In the genomic region with DNA sequence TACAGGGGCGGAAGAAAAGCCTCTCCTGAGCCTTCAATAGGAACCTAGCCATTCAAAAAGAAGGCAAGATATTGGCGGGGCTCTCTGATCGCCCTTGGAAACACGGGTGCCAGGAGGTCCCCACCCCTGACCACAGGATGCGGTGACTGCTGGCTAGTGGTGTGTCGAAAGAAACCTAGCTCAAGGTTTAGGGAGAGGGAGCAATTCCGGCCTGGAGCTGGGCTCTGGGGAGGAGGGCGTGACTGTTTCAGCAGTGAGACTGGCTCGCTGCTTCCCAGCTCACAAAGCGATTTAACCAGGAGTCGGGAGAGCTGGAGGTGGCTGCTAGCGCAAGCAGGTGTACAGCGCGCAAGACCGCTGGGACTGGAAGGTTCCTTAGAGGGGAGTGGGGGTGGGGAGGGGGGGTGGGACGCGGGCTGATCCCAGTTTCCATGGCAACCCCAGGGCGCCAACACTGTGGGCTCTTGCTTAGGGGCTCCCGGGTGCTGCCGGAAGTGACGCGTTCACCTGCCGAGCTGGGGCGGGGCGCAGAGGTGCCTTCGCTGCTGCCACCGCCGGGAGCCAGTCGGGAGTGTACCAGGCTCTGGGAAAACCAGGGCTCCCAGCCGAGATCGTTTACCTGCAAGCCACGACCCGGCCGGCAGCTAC, we compare ENCODE assay signal across 8 mouse cellular contexts. TPM values are rescaled to one million over a fixed set of nuclear protein-coding genes. Genes with fewer than 3 reads are reported as not detected.
DNase-seq lines count a peak whose midpoint lies in the region; ATAC-seq and TF ChIP-seq lines count a peak whose summit lies in the region.

Cxadr (plus strand) TSS at position 307 of the 648 bp plus-strand sequence.

- peak within 1 kb of the TSS; percentile 89 for H3K9ac ChIP-seq in hindbrain, embryonic 12.5 days
- peak within 1 kb of the TSS; percentile 70 for H3K9ac ChIP-seq in lung, embryonic 15.5 days

- peak; percentile 65 for DNase-seq in Muller cell, postnatal 12 days (ENCODE audit: inconsistent ontology term)
- DNase-seq in cerebellum, adult 18-20 months: peak; percentile 83 to 84
- peak; percentile 83 for DNase-seq in forelimb bud, embryonic 11.5 days (ENCODE audit: low read depth, low spot score)
- DNase-seq in layer of hippocampus, postnatal 10 days (ENCODE audit: low spot score in 2 of 2): peak; percentile 71 to 84
- DNase-seq in thymus, postnatal 36 days: peak; percentile 68 to 81

- H3K27me3 ChIP-seq in hindbrain, embryonic 12.5 days: no peaks in the 10 kb centered on the region; the same call in 1 of the 2 replicates
- H3K27me3 ChIP-seq in lung, embryonic 15.5 days: peaks cover 31% of the 10 kb centered on the region

- no peaks in the 10 kb centered on the region; the same call in 1 of the 2 replicates for H3K9me3 ChIP-seq in hindbrain, embryonic 12.5 days (replicated peaks)
- H3K9me3 ChIP-seq in lung, embryonic 15.5 days: no peaks in the 10 kb centered on the region

- TF ChIP-seq CTCF in olfactory bulb, adult 2 months (IDR thresholded peaks at IDR 0.05; ENCODE audit: insufficient read depth, low read depth, low read length): no peak

- peak within 1 kb of the TSS; percentile 94 for H3K27ac ChIP-seq in hindbrain, embryonic 12.5 days
- H3K27ac ChIP-seq in lung, embryonic 15.5 days: peak within 1 kb of the TSS; percentile 92
- H3K27ac ChIP-seq in olfactory bulb, adult 2 months (ENCODE audit: insufficient read depth, low read depth, low read length): no peak within 1 kb of the TSS

- H3K4me2 ChIP-seq in hindbrain, embryonic 12.5 days (replicated peaks): peak within 1 kb of the TSS; percentile 69
- H3K4me2 ChIP-seq in lung, embryonic 15.5 days: peak within 1 kb of the TSS; percentile 99

- TF ChIP-seq POLR2A in olfactory bulb, adult 2 months (IDR thresholded peaks at IDR 0.05; ENCODE audit: insufficient read depth, low read depth, low read length): no peak

- H3K4me3 ChIP-seq in hindbrain, embryonic 12.5 days: peak within 1 kb of the TSS; percentile 87
- peak within 1 kb of the TSS; percentile 72 for H3K4me3 ChIP-seq in lung, embryonic 15.5 days
- H3K4me3 ChIP-seq in olfactory bulb, adult 2 months (ENCODE audit: insufficient read depth, low read depth, low read length): peak within 1 kb of the TSS; percentile 83

- peaks cover 3% of the 10 kb centered on the region; the same call in 1 of the 2 replicates for H3K36me3 ChIP-seq in hindbrain, embryonic 12.5 days
- no peaks in the 10 kb centered on the region for H3K36me3 ChIP-seq in lung, embryonic 15.5 days

- WGBS in hindbrain, embryonic 12.5 days: under 1% methylated on average over 34 of the region's 34 CpGs
- under 1% methylated on average over 34 of the region's 34 CpGs for WGBS in lung, embryonic 15.5 days
- 2% methylated on average over 34 of the region's 34 CpGs for WGBS in olfactory bulb, adult 2 months

- peak; percentile 96 for ATAC-seq in hindbrain, embryonic 12.5 days (ENCODE audit: low FRiP score)
- peak; percentile 93 for ATAC-seq in lung, embryonic 15.5 days (ENCODE audit: borderline replicate concordance, extremely low read depth, low FRiP score, low TSS enrichment)

- peaks cover 26% of the 10 kb centered on the region for H3K4me1 ChIP-seq in hindbrain, embryonic 12.5 days
- peaks cover 4% of the 10 kb centered on the region; the same call in 1 of the 2 replicates for H3K4me1 ChIP-seq in lung, embryonic 15.5 days
- peaks cover 3% of the 10 kb centered on the region; the same call in 1 of the 2 replicates for H3K4me1 ChIP-seq in olfactory bulb, adult 2 months (ENCODE audit: control insufficient read depth, insufficient read depth, low read length)

RNA-seq across cellular contexts. Expression of gene Cxadr, which starts in this region (rescaled TPM):
- polyA plus RNA-seq in hindbrain, embryonic 12.5 days (2016; fragmentation: Nextera tagmentation; extraction: Ambion mirVana): 112 and 118 TPM in 2 replicates
- 100 to 1,000 TPM; 158 to 175 TPM for total RNA-seq in layer of hippocampus, postnatal 10 days (2021)
- polyA plus RNA-seq in lung, embryonic 15.5 days (2015; fragmentation: Nextera tagmentation; extraction: Ambion mirVana): 31.0 and 34.1 TPM in 2 replicates
- polyA plus RNA-seq in olfactory bulb, adult 2 months (2012; ENCODE audit: insufficient read depth, insufficient read length, low replicate concordance, missing spikeins): not detected in 2 replicates

Comparison
In these comparisons a context has a peak if more than half of its experiments do, and no peak if none do; other contexts are left out.
1. RNA of gene Cxadr (polyA plus RNA-seq): 112 to 118 TPM in hindbrain, embryonic 12.5 days and 31.0 to 34.1 TPM in lung, embryonic 15.5 days; not detected in olfactory bulb, adult 2 months; every median in the first group is over 10 times any median in the second.
2. Peak in every context shown above with its lines, with median percentiles within 50 percentile points of each other: DNase-seq and H3K4me3 ChIP-seq.